Mouse (Mus musculus) erythroblast, embryonic 14.5 days (primary cell): Measurements from ENCODE around the gene Glipr1l3.
"Not testable (repeated sequence)": the region's sequence is repeated elsewhere in the genome, so short reads cannot be mapped to it uniquely, and the experiment has no call there.

Experiments used
- GATA1 ChIP-seq: IDR thresholded peaks from 2 replicates; pipeline ENCODE4 v1.6.1; 2012; ENCODE audit warnings: low read length, inconsistent platforms, mixed read lengths
- TAL1 ChIP-seq: IDR thresholded peaks from 3 replicates; pipeline ENCODE4 v1.6.1; 2012; ENCODE audit warnings: low read length, inconsistent platforms, mixed read lengths

- not testable (repeated sequence) for TF ChIP-seq GATA1, TAL1
Measured at GRCm38 (mm10) chr10:112159882-112160560, at the start of gene Glipr1l3.
